Mouse (Mus musculus) bone marrow, adult 2 months (tissue): ENCODE results near the gene Flt3l. TPM values are rescaled to one million over a fixed set of nuclear protein-coding genes. Genes with fewer than 3 reads are reported as not detected.

ENCODE experiments used
- H3K27ac ChIP-seq: fragments of 200-500 bp; 2 replicates; pipeline ENCODE4 v1.5.1; 2012; ENCODE audit warnings: low read depth, mild to moderate bottlenecking, control low read depth, inconsistent platforms, low read length; ENCODE audit not compliant: control insufficient read depth, poor library complexity, insufficient read depth
- H3K4me1 ChIP-seq: fragments of 200-500 bp; 2 replicates; pipeline ENCODE4 v1.6.1; 2011; ENCODE audit warnings: low read length; ENCODE audit not compliant: control insufficient read depth, insufficient read depth
- H3K4me3 ChIP-seq: fragments of 200-500 bp; replicated peaks from 2 replicates; pipeline ENCODE3; 2011; ENCODE audit warnings: mild to moderate bottlenecking, low read depth, low read length, control low read depth; ENCODE audit not compliant: control insufficient read depth
- CTCF ChIP-seq: fragments of 200-500 bp; IDR thresholded peaks from 2 replicates; pipeline ENCODE4 v1.5.1; 2011; ENCODE audit warnings: low read length, control low read depth; ENCODE audit not compliant: control insufficient read depth, insufficient read depth
- POLR2A ChIP-seq: fragments of 200-500 bp; IDR thresholded peaks from 2 replicates; pipeline ENCODE4 v1.6.1; 2011; ENCODE audit warnings: low read depth, mild to moderate bottlenecking, control low read depth, low read length, borderline replicate concordance; ENCODE audit not compliant: control insufficient read depth
- whole genome bisulfite sequencing: fragments of 180-500 bp; shearing (Covaris S2); methylation state at CpG from one replicate; pipeline ENCODE4 v1.1.7; 2018; 5-methylcytosine and 5-hydroxymethylcytosine counted together
- polyA plus RNA-seq: library from polyadenylated mRNA; stranded (reverse); fragments of >200 nt; gene quantifications from 2 replicates; pipeline ENCODE4 v1.2.4, GENCODE M21; 2011; ENCODE audit warnings: low replicate concordance; ENCODE audit not compliant: missing spikeins, insufficient read depth, insufficient read length

Flt3l gene
- polyA plus RNA-seq, 1 experiment, result 85.0 TPM

GRCm38 (mm10) chr7:45166950-45167401, 30.7 kb upstream of the Flt3l start:
- Histone ChIP-seq H3K4me1 (no peaks in the 10 kb centered on the region), H3K27ac (no peak overlapping the region), H3K4me3 (no peak overlapping the region)
- TF ChIP-seq POLR2A, result no peak
- no peak for TF ChIP-seq CTCF
- WGBS, result 31% methylated on average over 10 of the region's 10 CpGs

GRCm38 (mm10) chr7:45165701-45166100, 29.5 kb upstream of the Flt3l start:
- H3K4me3 ChIP-seq, result no peak overlapping the region
- no peak overlapping the region for H3K27ac ChIP-seq
- 75% methylated on average over 11 of the region's 11 CpGs for WGBS
- no peaks in the 10 kb centered on the region for H3K4me1 ChIP-seq
- TF ChIP-seq POLR2A, result no peak
- TF ChIP-seq CTCF, result no peak

- no peak for TF ChIP-seq CTCF
- no peak for TF ChIP-seq POLR2A
- 64% methylated on average over 5 of the region's 5 CpGs for WGBS
- no peak overlapping the region for H3K4me3 ChIP-seq
These were observed 28.6 kb upstream of the Flt3l start for GRCm38 (mm10) chr7:45164833-45165232.

GRCm38 (mm10) chr7:45163735-45164490, 27.7 kb upstream of the Flt3l start, which contains the start of gene Slc17a7:
TSS of gene Slc17a7 (plus strand) at chr7:45163949.
- Histone ChIP-seq H3K27ac (no peak within 1 kb of the TSS), H3K4me1 (no peaks in the 10 kb centered on the region), H3K4me3 (no peak within 1 kb of the TSS)
- TF ChIP-seq POLR2A, result no peak
- TF ChIP-seq CTCF, result no peak
- 5% methylated on average over 41 of the region's 41 CpGs for WGBS

More at GRCm38 (mm10) chr7:45164833-45165232, 28.6 kb upstream of the Flt3l start:
- Histone ChIP-seq H3K4me1 (no peaks in the 10 kb centered on the region), H3K27ac (no peak overlapping the region)

GRCm38 (mm10) chr7:45162996-45163615, 26.9 kb upstream of the Flt3l start:
- no peak for TF ChIP-seq CTCF
- TF ChIP-seq POLR2A, result no peak
- Histone ChIP-seq H3K4me1 (no peaks in the 10 kb centered on the region), H3K27ac (no peak overlapping the region), H3K4me3 (no peak overlapping the region)
- 74% methylated on average over 9 of the region's 9 CpGs for WGBS

- Histone ChIP-seq H3K27ac (no peak overlapping the region), H3K4me3 (no peak overlapping the region), H3K4me1 (no peaks in the 10 kb centered on the region)
- TF ChIP-seq POLR2A (no peak), CTCF (no peak)
- WGBS, result 27% methylated on average over 6 of the region's 6 CpGs
These were observed 26.3 kb upstream of the Flt3l start for GRCm38 (mm10) chr7:45162551-45162950.

GRCm38 (mm10) chr7:45161612-45162473, 25.6 kb upstream of the Flt3l start:
- Histone ChIP-seq H3K4me1 (no peaks in the 10 kb centered on the region), H3K27ac (no peak overlapping the region), H3K4me3 (peak overlapping the region; percentile 16)
- TF ChIP-seq POLR2A (peak; percentile 38; the same call in 1 of the 2 replicates), CTCF (peak; percentile 91)
- WGBS, result 4% methylated on average over 35 of the region's 35 CpGs

GRCm38 (mm10) chr7:45160866-45161265, 24.6 kb upstream of the Flt3l start:
- no peak for TF ChIP-seq CTCF
- no peak for TF ChIP-seq POLR2A
- Histone ChIP-seq H3K27ac (no peak overlapping the region), H3K4me1 (no peaks in the 10 kb centered on the region), H3K4me3 (no peak overlapping the region)
- WGBS, result 85% methylated on average over 3 of the region's 3 CpGs
